Mouse (Mus musculus): ENCODE data around the gene Kpna4. TPM values are rescaled to one million over a fixed set of nuclear protein-coding genes. Genes with fewer than 3 reads are reported as not detected.

Gene Kpna4
- polyA plus RNA-seq, 1 experiment, result 39.5 TPM

DNA sequence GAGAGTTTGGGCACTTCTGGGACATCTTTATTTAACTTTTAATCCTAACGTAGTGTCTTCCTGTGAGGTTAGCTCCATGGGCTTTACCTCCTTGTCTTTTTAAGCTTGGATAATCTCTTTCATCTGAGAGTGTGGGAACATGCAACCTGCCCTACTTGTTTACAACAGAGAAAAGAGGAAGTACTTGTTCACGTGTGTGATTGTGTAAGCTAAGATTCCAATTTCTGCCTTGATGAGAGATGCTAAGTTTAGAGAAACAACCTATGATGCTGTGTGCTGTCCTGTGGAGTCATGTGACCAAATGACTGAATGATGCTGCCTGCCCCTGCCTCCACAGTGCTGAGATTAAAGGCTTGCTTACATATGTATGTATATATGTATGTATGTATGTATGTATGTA, 27.8 kb upstream of the Kpna4 start:
- no peak overlapping the region for H3K4me3 ChIP-seq (ENCODE audit: insufficient read depth, low read length)
- TF ChIP-seq POLR2A (IDR thresholded peaks at IDR 0.05; ENCODE audit: borderline replicate concordance, low read depth, low read length) (no peak), CTCF (IDR thresholded peaks at IDR 0.05; ENCODE audit: low read depth, low read length) (no peak)
- H3K4me1 ChIP-seq (ENCODE audit: control insufficient read depth, insufficient read depth, low read length), result peaks cover 25% of the 10 kb centered on the region
- H3K27ac ChIP-seq (ENCODE audit: insufficient read depth, low read depth, low read length), result no peak overlapping the region

DNA sequence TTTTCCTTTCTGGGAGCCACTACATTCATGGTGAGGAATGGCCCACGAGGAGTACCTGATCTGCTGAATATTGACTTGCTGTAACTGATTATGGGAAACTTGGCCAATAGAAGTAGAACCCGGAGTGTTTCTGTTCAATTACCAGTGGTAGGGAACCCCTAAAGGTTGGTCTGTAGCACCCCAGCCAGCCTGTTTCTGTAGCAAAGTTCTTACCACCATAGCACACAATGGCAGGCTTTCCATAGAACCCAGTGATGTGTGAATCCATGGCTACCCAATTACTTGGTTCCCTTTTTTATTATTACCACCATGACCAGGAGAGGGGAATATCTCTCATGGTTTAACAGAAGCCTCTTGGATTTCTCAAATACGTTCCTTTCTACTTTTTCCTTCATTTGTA, 24.0 kb upstream of the Kpna4 start:
- Histone ChIP-seq H3K27ac (ENCODE audit: insufficient read depth, low read depth, low read length) (no peak overlapping the region), H3K4me1 (ENCODE audit: control insufficient read depth, insufficient read depth, low read length) (peaks cover 11% of the 10 kb centered on the region), H3K4me3 (ENCODE audit: insufficient read depth, low read length) (no peak overlapping the region)
- no peak for TF ChIP-seq POLR2A (IDR thresholded peaks at IDR 0.05; ENCODE audit: borderline replicate concordance, low read depth, low read length)

DNA sequence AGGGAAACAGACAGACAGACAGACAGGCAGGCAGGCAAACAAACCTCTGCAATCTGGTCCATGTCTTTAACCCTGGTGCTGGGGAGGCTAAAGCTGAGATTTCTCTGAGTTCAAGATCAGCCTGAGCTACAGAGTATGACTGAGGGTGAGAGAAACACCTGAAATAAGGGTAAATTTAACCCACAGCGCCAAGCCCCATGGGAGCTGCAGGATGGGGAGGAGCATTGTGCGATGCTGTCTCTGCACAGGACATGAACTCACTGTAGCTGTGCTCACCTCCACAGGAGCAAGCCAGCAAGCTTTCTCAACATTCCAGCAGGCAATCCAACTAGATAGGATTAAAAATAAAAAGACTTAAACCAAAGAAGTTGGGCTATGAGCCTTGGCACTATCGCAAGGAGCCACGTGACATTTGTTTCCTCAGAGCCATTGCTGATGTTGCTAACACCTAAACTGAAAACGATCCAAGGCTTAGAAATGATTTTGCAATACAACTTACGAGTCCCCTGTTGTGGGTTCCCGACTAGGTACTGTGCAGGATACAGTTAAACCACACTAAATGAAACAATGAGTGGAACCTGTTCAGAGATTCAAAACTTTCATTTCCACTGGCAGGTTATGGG, 15.6 kb upstream of the Kpna4 start:
- Histone ChIP-seq H3K27ac (ENCODE audit: insufficient read depth, low read depth, low read length) (no peak overlapping the region), H3K4me1 (ENCODE audit: control insufficient read depth, insufficient read depth, low read length) (no peaks in the 10 kb centered on the region), H3K4me3 (ENCODE audit: insufficient read depth, low read length) (no peak overlapping the region)
- TF ChIP-seq POLR2A (IDR thresholded peaks at IDR 0.05; ENCODE audit: borderline replicate concordance, low read depth, low read length), result no peak
- TF ChIP-seq CTCF (IDR thresholded peaks at IDR 0.05; ENCODE audit: low read depth, low read length), result no peak

DNA sequence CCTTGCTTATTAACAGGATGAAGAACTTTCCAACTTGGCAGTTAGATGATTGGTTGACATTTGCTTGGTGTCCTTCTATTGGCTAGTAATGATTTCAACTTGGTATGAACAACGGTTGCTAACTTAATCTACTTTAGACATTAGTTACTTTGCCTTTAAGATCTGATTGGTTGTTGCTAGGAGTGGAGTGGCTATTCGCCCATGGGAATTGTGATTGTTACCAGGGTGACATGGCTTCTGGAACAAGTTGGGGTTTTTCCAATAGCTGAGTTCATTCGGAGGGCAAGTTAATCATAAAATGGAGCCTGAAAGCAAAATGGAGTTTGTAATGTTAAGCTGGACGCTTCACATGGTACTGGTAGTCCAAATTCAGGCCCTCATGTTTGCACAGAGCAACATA, 13.9 kb upstream of the Kpna4 start:
- Histone ChIP-seq H3K27ac (ENCODE audit: insufficient read depth, low read depth, low read length) (no peak overlapping the region), H3K4me3 (ENCODE audit: insufficient read depth, low read length) (no peak overlapping the region), H3K4me1 (ENCODE audit: control insufficient read depth, insufficient read depth, low read length) (no peaks in the 10 kb centered on the region)
- no peak for TF ChIP-seq CTCF (IDR thresholded peaks at IDR 0.05; ENCODE audit: low read depth, low read length)
- TF ChIP-seq POLR2A (IDR thresholded peaks at IDR 0.05; ENCODE audit: borderline replicate concordance, low read depth, low read length), result no peak

DNA sequence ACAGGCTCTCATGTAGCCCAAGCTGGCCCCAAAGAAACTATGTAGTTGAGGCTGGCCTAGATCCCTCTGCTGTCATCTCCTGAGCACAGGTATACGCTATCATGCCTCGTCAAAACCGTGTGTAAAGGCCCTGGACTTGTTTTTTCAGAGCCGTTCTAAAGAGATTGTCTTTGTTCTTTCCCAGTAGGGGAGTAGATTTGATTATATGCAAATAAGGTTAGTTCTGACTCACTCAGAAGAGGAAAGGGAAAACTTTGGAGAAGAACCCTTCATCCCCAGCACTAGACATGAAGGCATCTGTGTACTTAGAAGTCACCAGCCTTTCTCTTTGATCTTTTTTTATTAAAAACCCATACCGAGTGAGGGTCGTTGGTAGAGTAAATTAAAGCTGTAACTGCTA, 9.1 kb upstream of the Kpna4 start:
- H3K4me1 ChIP-seq (ENCODE audit: control insufficient read depth, insufficient read depth, low read length), result no peaks in the 10 kb centered on the region
- no peak overlapping the region for H3K27ac ChIP-seq (ENCODE audit: insufficient read depth, low read depth, low read length)
- H3K4me3 ChIP-seq (ENCODE audit: insufficient read depth, low read length), result no peak overlapping the region
- TF ChIP-seq POLR2A (IDR thresholded peaks at IDR 0.05; ENCODE audit: borderline replicate concordance, low read depth, low read length) (no peak), CTCF (IDR thresholded peaks at IDR 0.05; ENCODE audit: low read depth, low read length) (no peak)

GRCm38 (mm10) chr3:69130973-69131372, 4.1 kb upstream of the Kpna4 start:
- Histone ChIP-seq H3K4me3 (ENCODE audit: insufficient read depth, low read length) (no peak overlapping the region), H3K4me1 (ENCODE audit: control insufficient read depth, insufficient read depth, low read length) (peaks cover 7% of the 10 kb centered on the region; the same call in 1 of the 2 replicates), H3K27ac (ENCODE audit: insufficient read depth, low read depth, low read length) (no peak overlapping the region)
- no peak for TF ChIP-seq CTCF (IDR thresholded peaks at IDR 0.05; ENCODE audit: low read depth, low read length)
- no peak for TF ChIP-seq POLR2A (IDR thresholded peaks at IDR 0.05; ENCODE audit: borderline replicate concordance, low read depth, low read length)

DNA sequence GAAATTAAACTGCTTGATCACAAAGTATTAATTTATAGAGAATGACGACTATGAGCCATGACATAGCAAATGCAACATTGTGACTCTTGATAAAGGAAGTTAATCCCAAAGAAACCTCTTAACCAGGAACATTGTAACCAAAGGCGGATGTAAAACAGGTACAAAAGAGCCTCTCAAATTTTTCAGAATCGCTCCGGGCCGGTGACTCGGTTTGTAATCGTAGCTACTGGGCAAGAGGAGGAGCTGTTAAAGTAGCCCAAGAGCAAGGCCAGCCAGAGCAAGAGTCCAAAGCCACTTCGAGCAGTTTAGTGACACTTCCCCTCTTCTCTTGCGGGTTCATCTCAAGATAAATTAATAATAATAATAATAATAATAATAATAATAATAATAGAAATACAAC, 780 bp upstream of the Kpna4 start:
- peak overlapping the region; percentile 91 for H3K4me3 ChIP-seq (ENCODE audit: insufficient read depth, low read length)
- peaks cover 10% of the 10 kb centered on the region for H3K4me1 ChIP-seq (ENCODE audit: control insufficient read depth, insufficient read depth, low read length)
- no peak for TF ChIP-seq CTCF (IDR thresholded peaks at IDR 0.05; ENCODE audit: low read depth, low read length)
- H3K27ac ChIP-seq (ENCODE audit: insufficient read depth, low read depth, low read length), result peak overlapping the region; percentile 83

GRCm38 (mm10) chr3:69127346-69127678, 399 bp upstream of the Kpna4 start:
- H3K4me1 ChIP-seq (ENCODE audit: control insufficient read depth, insufficient read depth, low read length), result peaks cover 10% of the 10 kb centered on the region
- TF ChIP-seq POLR2A (IDR thresholded peaks at IDR 0.05; ENCODE audit: borderline replicate concordance, low read depth, low read length) (no peak), CTCF (IDR thresholded peaks at IDR 0.05; ENCODE audit: low read depth, low read length) (no peak)
- peak overlapping the region; percentile 83 for H3K27ac ChIP-seq (ENCODE audit: insufficient read depth, low read depth, low read length)
- H3K4me3 ChIP-seq (ENCODE audit: insufficient read depth, low read length), result peak overlapping the region; percentile 91

GRCm38 (mm10) chr3:69125891-69126508, 913 bp downstream of the Kpna4 start:
- H3K27ac ChIP-seq (ENCODE audit: insufficient read depth, low read depth, low read length), result peak overlapping the region; percentile 79
- H3K4me1 ChIP-seq (ENCODE audit: control insufficient read depth, insufficient read depth, low read length), result peaks cover 10% of the 10 kb centered on the region
- TF ChIP-seq POLR2A (IDR thresholded peaks at IDR 0.05; ENCODE audit: borderline replicate concordance, low read depth, low read length) (no peak), CTCF (IDR thresholded peaks at IDR 0.05; ENCODE audit: low read depth, low read length) (no peak)
- peak overlapping the region; percentile 91 for H3K4me3 ChIP-seq (ENCODE audit: insufficient read depth, low read length)

- TF ChIP-seq POLR2A (IDR thresholded peaks at IDR 0.05; ENCODE audit: borderline replicate concordance, low read depth, low read length), result no peak
- no peak for TF ChIP-seq CTCF (IDR thresholded peaks at IDR 0.05; ENCODE audit: low read depth, low read length)
- Histone ChIP-seq H3K27ac (ENCODE audit: insufficient read depth, low read depth, low read length) (peak overlapping the region; percentile 79; the same call in 1 of the 2 replicates), H3K4me1 (ENCODE audit: control insufficient read depth, insufficient read depth, low read length) (peaks cover 12% of the 10 kb centered on the region), H3K4me3 (ENCODE audit: insufficient read depth, low read length) (peak overlapping the region; percentile 91)
Observed at GRCm38 (mm10) chr3:69125461-69125860, 1.5 kb downstream of the Kpna4 start.

Measured in bone marrow macrophage, adult 2 months (primary cell).